Mouse (Mus musculus): ENCODE data around the gene Mfsd12. TPM values are rescaled to one million over a fixed set of nuclear protein-coding genes. Genes with fewer than 3 reads are reported as not detected.

Gene Mfsd12
- polyA plus RNA-seq, 1 experiment from 2014 or later, result 13.4 TPM

- 54% methylated on average over 18 of the region's 18 CpGs for WGBS
- H3K27ac ChIP-seq (ENCODE audit: poor library complexity, severe bottlenecking), result no peak overlapping the region; the same call in 1 of the 2 replicates
- no peak for ATAC-seq (ENCODE audit: insufficient number of reproducible peaks, low FRiP score)
- H3K4me1 ChIP-seq (replicated peaks), result peaks cover 90% of the 10 kb centered on the region
- H3K36me3 ChIP-seq, result peaks cover 68% of the 10 kb centered on the region
- peaks cover 5% of the 10 kb centered on the region; the same call in 1 of the 2 replicates for H3K27me3 ChIP-seq (replicated peaks)
- no peak overlapping the region for H3K4me3 ChIP-seq
- H3K9me3 ChIP-seq (replicated peaks), result no peaks in the 10 kb centered on the region
- H3K9ac ChIP-seq, result no peak overlapping the region
- H3K4me2 ChIP-seq, result no peak overlapping the region
Measured at GRCm38 (mm10) chr10:81404720-81405119, 47.4 kb downstream of the Mfsd12 start.

- 40% methylated on average over 13 of the region's 13 CpGs for whole genome bisulfite sequencing
- peak overlapping the region; percentile 66 for H3K4me2 ChIP-seq
- no peak overlapping the region for H3K4me3 ChIP-seq
Measured at GRCm38 (mm10) chr10:81405588-81406201, 48.4 kb downstream of the Mfsd12 start.

GRCm38 (mm10) chr10:81406504-81407440 is 49.5 kb downstream of the Mfsd12 start:
- Histone ChIP-seq H3K9me3 (replicated peaks) (no peaks in the 10 kb centered on the region), H3K36me3 (peaks cover 57% of the 10 kb centered on the region), H3K4me2 (peak overlapping the region; percentile 66), H3K27me3 (replicated peaks) (0 out of 2 replicates have a peak, but pooled peaks cover 5% of the 10 kb centered on the region), H3K9ac (peak overlapping the region; percentile 63), H3K4me3 (peak overlapping the region; percentile 41), H3K4me1 (replicated peaks) (peaks cover 96% of the 10 kb centered on the region), H3K27ac (ENCODE audit: poor library complexity, severe bottlenecking) (peak overlapping the region; percentile 76)
- no peak for ATAC-seq (ENCODE audit: insufficient number of reproducible peaks, low FRiP score)
- WGBS, result 21% methylated on average over 24 of the region's 24 CpGs

More at GRCm38 (mm10) chr10:81405588-81406201, 48.4 kb downstream of the Mfsd12 start:
- H3K36me3 ChIP-seq, result peaks cover 58% of the 10 kb centered on the region
- H3K27me3 ChIP-seq (replicated peaks), result 0 out of 2 replicates have a peak, but pooled peaks cover 5% of the 10 kb centered on the region
- H3K4me1 ChIP-seq (replicated peaks), result peaks cover 95% of the 10 kb centered on the region
- H3K9me3 ChIP-seq (replicated peaks), result no peaks in the 10 kb centered on the region
- ATAC-seq (ENCODE audit: insufficient number of reproducible peaks, low FRiP score), result no peak
- H3K9ac ChIP-seq, result no peak overlapping the region
- H3K27ac ChIP-seq (ENCODE audit: poor library complexity, severe bottlenecking), result peak overlapping the region; percentile 76; the same call in 1 of the 2 replicates

- peak overlapping the region; percentile 66 for H3K4me2 ChIP-seq
- peaks cover 96% of the 10 kb centered on the region for H3K4me1 ChIP-seq (replicated peaks)
- H3K27me3 ChIP-seq (replicated peaks), result 0 out of 2 replicates have a peak, but pooled peaks cover 5% of the 10 kb centered on the region
- H3K9me3 ChIP-seq (replicated peaks), result no peaks in the 10 kb centered on the region
- H3K27ac ChIP-seq (ENCODE audit: poor library complexity, severe bottlenecking), result peak overlapping the region; percentile 92
- peak overlapping the region; percentile 63 for H3K9ac ChIP-seq
- ATAC-seq (ENCODE audit: insufficient number of reproducible peaks, low FRiP score), result peak; percentile 40; the same call in 1 of the 2 replicates
- WGBS, result 22% methylated on average over 31 of the region's 31 CpGs
- H3K4me3 ChIP-seq, result peak overlapping the region; percentile 41
- H3K36me3 ChIP-seq, result peaks cover 54% of the 10 kb centered on the region
Measured at GRCm38 (mm10) chr10:81407539-81408423, 50.5 kb downstream of the Mfsd12 start.

- Histone ChIP-seq H3K4me3 (no peak overlapping the region), H3K4me2 (no peak overlapping the region)
Measured at GRCm38 (mm10) chr10:81408424-81408729, 51.1 kb downstream of the Mfsd12 start.

GRCm38 (mm10) chr10:81408871-81409291 is 51.6 kb downstream of the Mfsd12 start:
- no peak overlapping the region for H3K4me2 ChIP-seq
- H3K4me1 ChIP-seq (replicated peaks), result peaks cover 97% of the 10 kb centered on the region

More at GRCm38 (mm10) chr10:81408424-81408729, 51.1 kb downstream of the Mfsd12 start:
- Histone ChIP-seq H3K27ac (ENCODE audit: poor library complexity, severe bottlenecking) (peak overlapping the region; percentile 92), H3K36me3 (peaks cover 48% of the 10 kb centered on the region), H3K9ac (peak overlapping the region; percentile 15; the same call in 1 of the 2 replicates), H3K27me3 (replicated peaks) (0 out of 2 replicates have a peak, but pooled peaks cover 5% of the 10 kb centered on the region), H3K9me3 (replicated peaks) (no peaks in the 10 kb centered on the region), H3K4me1 (replicated peaks) (peaks cover 96% of the 10 kb centered on the region)
- 37% methylated on average over 13 of the region's 13 CpGs for WGBS
- ATAC-seq (ENCODE audit: insufficient number of reproducible peaks, low FRiP score), result no peak

GRCm38 (mm10) chr10:81409330-81409729 is 52.0 kb downstream of the Mfsd12 start:
- Histone ChIP-seq H3K9ac (peak overlapping the region; percentile 26; the same call in 1 of the 2 replicates), H3K27me3 (replicated peaks) (0 out of 2 replicates have a peak, but pooled peaks cover 5% of the 10 kb centered on the region), H3K9me3 (replicated peaks) (no peaks in the 10 kb centered on the region), H3K36me3 (peaks cover 39% of the 10 kb centered on the region), H3K4me3 (0 out of 2 replicates have a peak overlapping the region, but pooled peaks have one; percentile 11), H3K27ac (ENCODE audit: poor library complexity, severe bottlenecking) (peak overlapping the region; percentile 92), H3K4me2 (peak overlapping the region; percentile 37), H3K4me1 (replicated peaks) (peaks cover 97% of the 10 kb centered on the region)
- 25% methylated on average over 8 of the region's 8 CpGs for WGBS
- ATAC-seq (ENCODE audit: insufficient number of reproducible peaks, low FRiP score), result peak; percentile 19

More at GRCm38 (mm10) chr10:81408871-81409291, 51.6 kb downstream of the Mfsd12 start:
- Histone ChIP-seq H3K9me3 (replicated peaks) (no peaks in the 10 kb centered on the region), H3K9ac (peak overlapping the region; percentile 15; the same call in 1 of the 2 replicates), H3K36me3 (peaks cover 43% of the 10 kb centered on the region), H3K27ac (ENCODE audit: poor library complexity, severe bottlenecking) (peak overlapping the region; percentile 92), H3K4me3 (no peak overlapping the region), H3K27me3 (replicated peaks) (0 out of 2 replicates have a peak, but pooled peaks cover 5% of the 10 kb centered on the region)
- WGBS, result 20% methylated on average over 9 of the region's 9 CpGs
- ATAC-seq (ENCODE audit: insufficient number of reproducible peaks, low FRiP score), result peak; percentile 49

- Histone ChIP-seq H3K4me1 (replicated peaks) (peaks cover 100% of the 10 kb centered on the region), H3K4me3 (peak overlapping the region; percentile 11; the same call in 1 of the 2 replicates), H3K27ac (ENCODE audit: poor library complexity, severe bottlenecking) (peak overlapping the region; percentile 92), H3K27me3 (replicated peaks) (no peaks in the 10 kb centered on the region), H3K36me3 (peaks cover 29% of the 10 kb centered on the region), H3K4me2 (peak overlapping the region; percentile 37), H3K9me3 (replicated peaks) (no peaks in the 10 kb centered on the region), H3K9ac (peak overlapping the region; percentile 8; the same call in 1 of the 2 replicates)
- ATAC-seq (ENCODE audit: insufficient number of reproducible peaks, low FRiP score), result no peak
- 62% methylated on average over 4 of the region's 4 CpGs for WGBS
Measured at GRCm38 (mm10) chr10:81410350-81410749, 53.1 kb downstream of the Mfsd12 start.

- H3K4me2 ChIP-seq, result peak overlapping the region; percentile 37; the same call in 1 of the 2 replicates
- 66% methylated on average over 9 of the region's 9 CpGs for WGBS
- peak overlapping the region; percentile 92 for H3K27ac ChIP-seq (ENCODE audit: poor library complexity, severe bottlenecking)
- no peaks in the 10 kb centered on the region for H3K9me3 ChIP-seq (replicated peaks)
- no peak for ATAC-seq (ENCODE audit: insufficient number of reproducible peaks, low FRiP score)
- H3K4me3 ChIP-seq, result no peak overlapping the region
- H3K27me3 ChIP-seq (replicated peaks), result no peaks in the 10 kb centered on the region
- peaks cover 24% of the 10 kb centered on the region; the same call in 1 of the 2 replicates for H3K36me3 ChIP-seq
- H3K9ac ChIP-seq, result no peak overlapping the region
- peaks cover 100% of the 10 kb centered on the region for H3K4me1 ChIP-seq (replicated peaks)
Measured at GRCm38 (mm10) chr10:81410981-81411380, 53.7 kb downstream of the Mfsd12 start.

Data from heart, embryonic 12.5 days (tissue).